Mouse (Mus musculus) kidney, adult 2 months (tissue): Measurements from ENCODE around the gene Nol11. TPM values are rescaled to one million over a fixed set of nuclear protein-coding genes. Genes with fewer than 3 reads are reported as not detected.

ENCODE experiments used
- DNase-seq: peaks from one replicate; pipeline ENCODE4 v3.0.0; 2021
- H3K27ac ChIP-seq: fragments of 200-500 bp; 2 replicates; pipeline ENCODE4 v1.5.1; 2012; ENCODE audit warnings: low read depth, low read length, control low read depth, inconsistent platforms; ENCODE audit not compliant: insufficient read depth
- H3K27me3 ChIP-seq: fragments of 200-500 bp; replicated peaks from 2 replicates; pipeline ENCODE4 v1.6.1; 2012; ENCODE audit warnings: mild to moderate bottlenecking, moderate library complexity, low read length, inconsistent platforms; ENCODE audit not compliant: control insufficient read depth, insufficient read depth
- H3K36me3 ChIP-seq: fragments of 200-500 bp; 2 replicates; pipeline ENCODE4 v1.6.1; 2012; ENCODE audit warnings: mild to moderate bottlenecking, moderate library complexity, low read length, inconsistent platforms; ENCODE audit not compliant: control insufficient read depth, insufficient read depth
- H3K4me1 ChIP-seq: fragments of 200-500 bp; 2 replicates; pipeline ENCODE4 v1.6.1; 2011; ENCODE audit warnings: low read length; ENCODE audit not compliant: control insufficient read depth, insufficient read depth
- H3K4me3 ChIP-seq: fragments of 200-500 bp; 2 replicates; pipeline ENCODE4 v1.5.1; 2011; ENCODE audit warnings: mild to moderate bottlenecking, low read depth, low read length, control low read depth; ENCODE audit not compliant: insufficient read depth
- CTCF ChIP-seq: fragments of 200-500 bp; conservative IDR thresholded peaks from 2 replicates; pipeline ENCODE4 v1.5.1; 2011; ENCODE audit warnings: low read depth, mild to moderate bottlenecking, control low read depth, low read length, moderate library complexity, mixed read lengths; ENCODE audit not compliant: insufficient read depth, insufficient read length
- POLR2A ChIP-seq: fragments of 200-500 bp; IDR thresholded peaks from one replicate; pipeline ENCODE4 v1.6.1; 2011; ENCODE audit warnings: low read depth, low read length, control low read depth
- WGBS: fragments of 180-500 bp; shearing (Covaris S2); methylation state at CpG from one replicate; pipeline ENCODE4 v1.1.7; 2018; 5-methylcytosine and 5-hydroxymethylcytosine counted together
- polyA plus RNA-seq: library from polyadenylated mRNA; depleted of rRNA; stranded (reverse); fragments of >200 nt; gene quantifications from 2 replicates; pipeline ENCODE4 v1.2.3, GENCODE M21; 2012; rRNA removed

Gene Nol11
- polyA plus RNA-seq = 7.1 and 7.7 TPM in 2 replicates

DNA sequence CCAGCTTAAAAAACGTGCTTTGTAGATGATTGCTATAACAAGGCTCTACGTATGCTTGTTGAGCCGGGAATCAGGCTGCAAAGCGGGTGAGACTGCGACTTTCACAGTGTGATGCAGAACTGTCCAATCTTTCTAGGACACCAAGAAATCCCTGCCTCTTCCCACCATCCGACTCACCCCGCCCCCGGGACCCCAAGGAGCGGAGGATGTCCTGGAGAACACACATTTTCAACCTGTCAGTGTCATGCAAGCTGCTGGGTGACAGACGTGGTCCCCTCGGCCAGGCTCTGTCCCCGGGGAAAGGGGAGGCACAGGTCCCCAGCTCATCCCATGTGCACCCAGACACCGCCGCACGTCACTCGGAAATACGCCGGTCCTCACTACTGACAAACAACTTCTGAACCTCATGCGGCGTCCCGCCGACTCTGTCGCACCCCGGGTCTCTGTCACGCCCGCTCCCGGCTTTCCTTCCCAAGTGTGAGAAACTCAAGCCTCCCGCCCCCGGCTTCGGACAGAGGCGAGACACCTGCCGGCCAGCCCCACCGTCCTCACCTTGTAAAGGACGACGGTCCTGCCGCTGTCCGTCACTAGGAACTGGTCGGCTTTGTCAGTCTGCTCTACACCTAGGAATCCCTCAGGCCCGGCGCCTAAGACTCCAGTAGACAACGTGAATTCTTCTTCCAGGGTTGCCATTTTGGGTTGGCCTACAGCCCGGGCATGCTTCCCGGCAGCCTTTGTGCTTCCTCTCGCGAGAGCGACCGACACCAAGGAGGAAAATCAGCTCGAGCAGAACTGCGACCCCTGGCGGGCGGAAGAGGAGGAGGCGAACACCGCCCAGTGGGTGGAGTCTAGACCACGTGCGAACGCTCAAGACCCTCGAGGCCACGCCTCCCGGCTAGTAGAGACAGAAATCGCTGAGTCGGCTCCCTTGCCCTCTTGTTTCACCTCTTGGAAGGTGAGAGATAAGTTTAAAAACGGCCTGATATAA lies at the start of gene Nol11:
Gene Nol11, minus strand, starts transcription at position 817 of the 988 bp plus-strand sequence.
- H3K27ac ChIP-seq = no peak within 1 kb of the TSS; the same call in 1 of the 2 replicates
- WGBS = under 1% methylated on average over 62 of the region's 62 CpGs
- H3K36me3 ChIP-seq = no peaks in the 10 kb centered on the region
- H3K4me1 ChIP-seq = no peaks in the 10 kb centered on the region
- TF ChIP-seq POLR2A = no peak
- TF ChIP-seq CTCF = peak; percentile 95
- peak within 1 kb of the TSS; percentile 85 for H3K4me3 ChIP-seq
- H3K27me3 ChIP-seq = no peaks in the 10 kb centered on the region
- DNase-seq = peak; percentile 100

DNA sequence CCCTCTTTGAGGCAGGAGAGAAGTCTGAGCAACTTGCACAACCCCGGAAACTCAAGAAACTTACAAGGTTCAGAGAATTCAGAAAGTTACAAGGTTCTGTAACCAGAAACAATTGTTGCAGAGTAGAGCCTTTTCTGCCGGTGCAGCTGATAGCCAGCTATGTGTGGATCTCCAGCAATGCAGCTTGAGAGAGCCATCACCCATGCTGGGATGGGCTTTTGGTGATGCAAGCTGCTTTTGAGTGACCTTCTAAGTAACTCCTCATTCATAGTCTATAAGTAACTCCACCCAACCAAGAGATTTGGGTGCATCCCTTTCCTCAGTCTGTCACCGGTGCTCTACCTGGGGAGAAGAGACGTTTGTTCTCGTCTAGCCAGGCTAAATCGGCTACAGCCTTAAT lies 49.3 kb upstream of the Nol11 start:
- H3K36me3 ChIP-seq = no peaks in the 10 kb centered on the region
- no peaks in the 10 kb centered on the region for H3K27me3 ChIP-seq
- no peak overlapping the region for H3K27ac ChIP-seq
- DNase-seq = no peak
- no peak for TF ChIP-seq CTCF
- no peak for TF ChIP-seq POLR2A
- H3K4me3 ChIP-seq = no peak overlapping the region
- no peaks in the 10 kb centered on the region; the same call in 1 of the 2 replicates for H3K4me1 ChIP-seq
- WGBS = 93% methylated on average over 6 of the region's 6 CpGs

DNA sequence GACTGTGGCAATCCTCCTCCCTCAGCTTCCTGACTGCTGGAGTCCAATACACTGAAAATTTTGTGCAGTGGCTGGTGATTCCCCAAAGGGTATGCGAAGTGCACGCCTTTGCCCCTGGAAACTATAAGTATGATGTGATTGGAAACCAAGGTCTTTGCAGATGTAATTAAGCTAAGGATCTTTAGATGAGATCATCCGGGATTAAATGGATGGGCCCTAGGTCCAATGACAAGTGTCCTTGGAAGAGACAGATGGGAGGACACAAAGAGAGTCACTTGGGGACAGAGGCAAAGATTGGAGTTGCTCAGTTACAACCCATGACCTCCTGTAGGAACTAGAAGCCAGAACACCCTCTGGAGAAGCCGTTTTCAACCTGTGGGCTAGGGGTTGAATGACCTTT lies 48.4 kb upstream of the Nol11 start:
- Histone ChIP-seq H3K27ac (no peak overlapping the region), H3K36me3 (no peaks in the 10 kb centered on the region; the same call in 1 of the 2 replicates), H3K27me3 (no peaks in the 10 kb centered on the region), H3K4me3 (no peak overlapping the region), H3K4me1 (no peaks in the 10 kb centered on the region; the same call in 1 of the 2 replicates)
- WGBS = 93% methylated on average over 4 of the region's 4 CpGs
- no peak for DNase-seq
- TF ChIP-seq CTCF (no peak), POLR2A (no peak)

DNA sequence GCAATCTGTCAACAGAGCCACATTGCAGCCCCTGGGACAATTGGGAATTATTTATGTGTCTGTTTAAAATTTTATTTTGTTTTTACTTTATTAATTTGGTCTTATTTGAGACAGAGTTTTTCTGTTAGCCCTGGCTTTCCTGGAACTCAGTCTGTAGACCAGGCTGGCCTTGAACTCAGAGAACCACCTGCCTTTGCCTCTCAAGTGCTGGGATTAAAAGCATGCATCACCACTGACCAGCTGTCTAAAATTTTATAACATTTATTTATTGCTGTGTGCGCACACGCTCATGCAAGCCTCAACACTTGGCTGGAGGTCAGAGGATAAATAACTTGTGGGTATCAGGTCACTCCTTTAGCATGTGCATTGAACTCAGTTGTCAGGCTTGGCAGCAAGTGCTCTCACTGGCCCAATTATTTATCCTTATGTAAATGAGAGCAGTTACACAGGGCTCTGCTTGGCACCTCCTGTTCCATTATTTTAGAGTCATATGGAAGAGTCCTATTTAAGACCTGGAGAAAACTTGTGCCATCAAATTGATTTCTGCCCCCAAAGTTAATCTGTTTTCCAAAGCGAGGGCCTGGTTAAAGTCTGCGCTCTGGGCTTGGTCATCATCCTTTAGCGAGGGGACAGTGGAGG lies 44.2 kb upstream of the Nol11 start:
- H3K4me3 ChIP-seq = no peak overlapping the region
- H3K4me1 ChIP-seq = no peaks in the 10 kb centered on the region
- no peaks in the 10 kb centered on the region for H3K27me3 ChIP-seq
- DNase-seq = no peak
- no peak for TF ChIP-seq POLR2A
- no peak for TF ChIP-seq CTCF
- no peaks in the 10 kb centered on the region; the same call in none of the 2 replicates for H3K36me3 ChIP-seq
- H3K27ac ChIP-seq = no peak overlapping the region
- WGBS = 77% methylated on average over 5 of the region's 5 CpGs

DNA sequence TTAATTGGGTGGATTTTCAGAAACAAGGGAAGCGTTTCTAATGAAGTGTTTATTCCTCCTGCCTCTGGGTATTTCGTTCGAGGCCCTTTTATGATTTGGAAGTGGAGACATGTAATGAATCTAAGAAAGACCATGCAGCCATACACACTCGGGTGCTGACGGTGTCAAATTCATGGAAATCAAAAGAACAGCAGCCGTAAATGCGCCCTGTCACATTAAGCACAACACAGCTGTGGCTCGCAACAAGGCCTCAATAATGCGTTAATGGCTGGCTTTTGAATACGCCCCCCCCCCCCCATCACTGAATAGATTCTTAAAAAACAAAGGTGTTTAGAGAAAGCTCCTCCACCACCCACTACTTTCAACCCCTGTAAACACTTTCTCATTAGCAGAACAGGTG lies 40.9 kb upstream of the Nol11 start:
- H3K4me3 ChIP-seq = no peak overlapping the region
- no peaks in the 10 kb centered on the region for H3K27me3 ChIP-seq
- WGBS = 62% methylated on average over 10 of the region's 10 CpGs
- DNase-seq = no peak
- H3K4me1 ChIP-seq = no peaks in the 10 kb centered on the region
- peaks cover 2% of the 10 kb centered on the region for H3K36me3 ChIP-seq
- no peak overlapping the region for H3K27ac ChIP-seq
- TF ChIP-seq CTCF (no peak), POLR2A (no peak)

DNA sequence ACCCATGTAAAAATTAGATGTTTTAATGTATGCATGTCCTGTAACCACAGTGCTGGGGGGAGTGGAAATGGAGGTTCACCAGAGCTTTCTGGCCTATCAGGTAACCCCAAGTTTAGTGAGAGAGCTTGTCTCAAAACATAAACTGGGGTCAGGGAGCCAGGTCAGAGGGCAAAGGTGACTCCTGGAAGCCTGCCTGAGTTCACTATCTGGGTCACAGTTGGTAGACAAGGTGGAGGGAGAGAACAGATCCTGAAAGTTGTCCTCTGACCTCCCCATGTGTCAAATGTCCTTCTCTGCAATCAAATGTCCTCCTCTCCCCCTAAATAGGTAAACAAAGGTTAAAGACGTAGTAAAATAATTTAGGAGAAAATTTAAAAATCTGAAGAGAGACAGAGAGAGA lies 37.2 kb upstream of the Nol11 start:
- no peak for TF ChIP-seq CTCF
- TF ChIP-seq POLR2A = no peak
- Histone ChIP-seq H3K27ac (no peak overlapping the region), H3K27me3 (no peaks in the 10 kb centered on the region), H3K4me3 (no peak overlapping the region), H3K4me1 (no peaks in the 10 kb centered on the region), H3K36me3 (peaks cover 2% of the 10 kb centered on the region)
- 92% methylated on average over 1 of the region's 1 CpGs for WGBS
- DNase-seq = no peak

DNA sequence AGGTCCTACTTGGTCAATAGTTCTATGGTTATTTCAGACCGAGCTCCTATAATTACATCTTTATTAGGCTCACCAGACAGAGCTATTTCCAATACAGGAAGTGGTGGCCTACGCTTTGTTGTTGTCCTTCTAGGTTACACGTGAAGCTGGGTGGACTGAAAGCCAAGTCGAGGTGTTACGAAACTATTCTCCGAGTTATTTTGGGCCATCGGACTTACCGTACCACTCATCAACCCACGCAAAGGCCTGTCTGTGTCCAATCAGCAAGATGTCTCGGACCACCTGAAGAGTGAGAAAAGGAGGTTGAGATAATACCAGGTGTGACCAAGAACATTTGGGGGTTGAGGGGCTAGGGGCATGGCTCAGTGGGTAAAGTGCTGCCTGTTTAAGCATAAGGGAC lies 36.8 kb upstream of the Nol11 start:
- TF ChIP-seq POLR2A (no peak), CTCF (no peak)
- no peak for DNase-seq
- no peak overlapping the region for H3K4me3 ChIP-seq
- WGBS = 94% methylated on average over 10 of the region's 10 CpGs
- peaks cover 2% of the 10 kb centered on the region for H3K36me3 ChIP-seq
- H3K27ac ChIP-seq = no peak overlapping the region
- no peaks in the 10 kb centered on the region for H3K4me1 ChIP-seq
- no peaks in the 10 kb centered on the region for H3K27me3 ChIP-seq
